Mouse (Mus musculus) Muller cell, postnatal 12 days (primary cell): Measurements from ENCODE around the gene Emb.
"Not testable (repeated sequence)": the region's sequence is repeated elsewhere in the genome, so short reads cannot be mapped to it uniquely, and the experiment has no call there.

Experiments
- DNase-seq: peaks from one replicate; pipeline ENCODE4 v3.0.0-alpha.2; 2015; ENCODE audit errors: inconsistent ontology term

Gene Emb

DNA sequence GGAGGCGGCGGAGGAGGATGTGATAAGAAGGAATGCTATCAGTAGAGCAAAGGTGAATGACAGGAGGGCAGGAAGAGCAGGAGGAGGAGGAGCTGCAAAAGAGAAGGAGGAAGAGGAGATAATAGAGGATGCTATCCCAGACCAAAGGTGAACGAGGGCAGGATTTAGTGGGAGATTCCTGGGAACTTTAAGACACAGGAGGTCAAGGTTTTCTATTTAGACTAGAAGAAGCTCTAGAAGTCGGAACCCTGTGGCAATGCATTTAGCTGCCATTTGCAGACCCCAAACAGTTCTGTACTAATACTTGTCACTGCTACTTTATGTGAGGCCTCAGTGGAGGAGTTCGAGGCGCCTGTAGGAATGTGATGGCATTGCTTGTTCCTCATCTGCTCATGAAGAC lies at the start of gene Emb:
TSS of gene Emb (plus strand) at position 301 of the 400 bp plus-strand sequence.
- DNase-seq = no peak

DNA sequence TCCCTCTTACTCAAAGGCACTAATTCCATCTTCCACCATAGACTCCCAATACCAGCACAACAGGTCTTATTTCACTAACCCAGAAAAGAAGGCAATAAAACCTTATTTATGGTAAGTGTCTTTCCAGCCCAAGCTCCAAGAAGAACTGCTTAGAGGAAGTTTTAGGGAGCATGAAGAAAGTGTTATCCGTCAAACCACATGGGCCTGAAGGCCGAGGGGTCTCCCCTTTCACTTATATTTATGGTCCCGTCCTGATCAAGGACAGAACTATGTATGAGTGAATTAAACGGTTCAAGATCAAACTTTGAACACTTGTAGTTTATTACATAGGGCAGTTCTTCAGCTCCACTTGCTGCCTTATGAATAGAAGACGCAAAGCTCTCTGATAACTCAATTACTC lies 44.4 kb upstream of the Emb start:
- DNase-seq = no peak

DNA sequence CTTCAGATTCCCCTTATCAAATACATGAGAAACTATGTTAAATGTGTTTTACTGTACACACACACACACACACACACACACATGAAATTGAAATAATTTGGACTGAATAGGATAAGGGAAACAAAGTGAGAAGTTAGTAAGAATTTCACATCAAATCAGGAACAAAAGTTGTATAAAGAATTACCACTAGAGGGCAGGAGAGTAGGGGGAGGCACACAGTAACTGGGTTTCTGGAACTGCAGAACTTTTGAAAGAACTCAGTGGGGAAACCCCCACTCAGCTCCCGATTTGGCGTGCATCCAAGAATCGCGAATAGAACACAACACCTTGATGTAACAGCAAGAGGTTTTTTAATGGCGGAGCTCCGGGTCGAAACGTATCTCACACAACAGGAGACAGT lies 43.3 kb upstream of the Emb start:
- DNase-seq = no peak

DNA sequence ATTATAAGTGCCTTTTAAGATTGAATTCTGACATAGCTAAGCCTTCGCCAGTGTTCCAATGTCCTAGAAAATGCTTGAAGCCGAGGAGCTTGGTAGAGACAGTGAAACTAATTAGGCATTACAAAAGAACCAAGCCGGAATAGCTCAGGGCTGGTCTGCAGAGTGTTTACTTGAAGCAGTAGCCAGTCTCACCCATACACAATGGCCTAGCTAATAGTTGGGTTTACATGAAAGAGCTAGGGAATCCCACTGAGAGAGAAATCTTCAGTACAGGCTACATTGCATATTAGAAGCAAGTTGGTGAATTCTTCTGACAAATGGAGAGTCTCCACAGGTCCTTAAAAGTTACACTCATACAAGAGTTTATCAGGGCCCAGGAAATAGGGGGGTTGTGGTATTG lies 27.4 kb upstream of the Emb start:
- DNase-seq = not testable (repeated sequence)

DNA sequence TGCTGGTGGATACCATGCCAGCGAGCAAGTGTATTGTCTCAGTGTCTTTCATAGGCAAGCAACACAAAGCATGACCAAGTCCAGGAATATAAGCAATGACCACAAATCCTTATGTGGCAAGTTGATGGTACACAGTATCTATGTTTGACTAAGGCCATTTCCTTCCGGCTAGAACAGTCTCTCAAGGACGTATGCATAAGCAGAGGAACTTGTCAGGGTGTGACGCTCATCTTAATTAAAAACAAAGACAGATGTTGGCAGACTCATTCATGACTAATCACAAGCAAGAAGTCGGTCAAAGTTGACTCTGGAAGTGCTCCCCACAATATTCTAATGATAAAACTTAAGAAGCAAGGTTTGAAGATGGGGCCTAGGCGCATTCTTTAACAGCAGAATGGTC lies 25.0 kb upstream of the Emb start:
- no peak for DNase-seq

DNA sequence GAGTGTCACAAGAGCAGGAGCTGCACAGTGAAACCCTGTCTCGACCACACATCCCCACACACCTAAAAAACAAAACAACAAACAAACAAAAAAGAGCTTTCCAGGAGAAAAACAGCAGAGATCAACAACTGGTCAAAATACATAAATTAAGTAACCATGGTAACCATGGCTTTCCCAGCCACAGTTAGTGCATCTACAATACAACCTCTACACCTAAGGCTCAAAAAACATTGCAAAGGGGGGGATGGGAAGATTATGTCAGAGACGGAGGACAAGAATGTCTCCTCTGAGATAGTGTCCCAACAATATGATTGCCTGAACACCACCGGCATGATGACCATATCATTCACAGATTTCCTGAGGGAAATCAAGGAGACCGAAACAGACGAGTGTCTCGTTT lies 23.0 kb upstream of the Emb start:
- no peak for DNase-seq

DNA sequence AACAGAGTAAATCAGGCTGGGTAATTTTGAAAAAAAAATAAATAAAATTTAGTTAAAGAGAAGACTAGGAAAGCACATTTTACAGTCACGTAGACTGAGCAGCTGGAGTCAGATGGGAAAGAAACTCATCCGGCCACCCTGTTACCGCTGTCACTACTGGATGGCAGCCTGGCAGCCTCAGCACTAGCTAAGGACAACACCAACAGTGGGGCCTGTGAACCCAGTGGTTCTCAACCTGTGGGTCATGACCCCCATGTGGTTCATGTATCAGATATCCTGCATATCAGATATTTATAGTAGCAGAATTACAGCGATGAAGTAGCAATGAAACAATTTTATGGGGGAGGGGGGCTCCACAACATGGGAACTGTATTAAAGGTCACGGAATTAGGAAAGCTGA lies 16.2 kb upstream of the Emb start:
- no peak for DNase-seq

DNA sequence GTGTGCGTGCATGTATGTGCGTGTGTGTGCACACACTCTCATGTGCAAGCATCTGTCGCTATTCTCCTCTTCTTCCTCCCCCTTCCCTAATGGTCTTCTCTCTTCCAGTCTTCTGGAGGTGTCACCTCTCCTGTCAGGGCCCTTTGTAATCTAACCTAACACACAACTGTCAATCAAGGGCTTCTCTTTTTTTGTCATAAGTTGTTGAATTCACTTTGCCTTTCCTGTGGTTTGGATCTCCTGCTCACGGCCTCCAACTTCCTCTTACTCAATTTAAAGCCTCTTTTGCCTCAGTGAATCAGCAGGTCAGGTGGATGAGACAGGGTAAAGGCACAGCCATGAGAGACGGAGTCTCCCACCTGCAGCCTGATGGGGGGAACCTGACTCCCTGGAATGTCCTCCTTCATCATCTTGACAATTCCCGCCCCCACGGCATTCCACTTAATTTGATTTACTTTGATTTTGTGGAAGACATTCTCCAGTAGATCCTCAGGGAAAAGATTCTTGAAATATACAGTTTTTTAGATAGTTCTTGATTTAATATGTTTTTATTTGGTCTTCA lies 14.8 kb upstream of the Emb start:
- no peak for DNase-seq

DNA sequence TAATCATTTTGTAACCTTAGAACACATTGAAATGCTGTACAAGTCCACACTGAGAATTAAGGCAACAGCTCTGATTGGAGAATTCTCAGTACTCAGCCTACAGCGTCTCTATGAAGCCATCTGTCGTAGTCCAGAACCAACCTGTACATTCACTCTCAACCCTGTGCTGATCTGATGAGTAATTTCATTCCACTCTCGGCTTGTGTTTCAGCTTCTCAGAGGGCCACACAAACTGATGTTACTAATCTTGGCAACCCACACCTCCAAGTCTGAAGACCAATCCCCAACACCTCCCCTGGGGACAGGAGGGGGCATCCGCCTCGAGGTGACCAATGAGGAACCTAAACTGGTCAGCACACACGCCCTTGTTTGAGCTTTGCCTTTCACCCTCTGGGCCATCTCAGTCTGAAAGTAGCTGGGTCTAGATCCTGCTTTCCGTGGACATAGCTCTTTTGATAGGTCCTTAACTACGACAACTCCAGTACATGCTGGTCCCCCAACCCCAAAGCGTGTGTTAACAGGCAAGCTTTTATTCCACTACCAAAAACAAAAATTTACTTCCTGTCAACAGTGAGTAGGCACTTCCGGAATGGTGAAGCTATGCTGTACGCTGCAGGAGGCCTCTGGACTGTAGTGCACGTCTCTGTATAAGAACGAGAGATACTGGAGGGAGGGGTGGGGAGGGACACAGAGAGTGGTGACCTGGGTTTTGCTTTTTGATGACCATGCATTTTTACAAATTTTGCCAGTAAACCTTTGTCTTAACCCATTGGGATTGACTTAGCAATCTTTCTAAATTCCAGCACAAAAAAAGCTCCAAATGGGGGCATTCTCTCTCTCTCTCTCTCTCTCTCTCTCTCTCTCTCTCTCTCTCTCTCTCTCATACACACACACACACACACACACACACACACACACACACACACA lies 12.5 kb upstream of the Emb start:
- no peak for DNase-seq

DNA sequence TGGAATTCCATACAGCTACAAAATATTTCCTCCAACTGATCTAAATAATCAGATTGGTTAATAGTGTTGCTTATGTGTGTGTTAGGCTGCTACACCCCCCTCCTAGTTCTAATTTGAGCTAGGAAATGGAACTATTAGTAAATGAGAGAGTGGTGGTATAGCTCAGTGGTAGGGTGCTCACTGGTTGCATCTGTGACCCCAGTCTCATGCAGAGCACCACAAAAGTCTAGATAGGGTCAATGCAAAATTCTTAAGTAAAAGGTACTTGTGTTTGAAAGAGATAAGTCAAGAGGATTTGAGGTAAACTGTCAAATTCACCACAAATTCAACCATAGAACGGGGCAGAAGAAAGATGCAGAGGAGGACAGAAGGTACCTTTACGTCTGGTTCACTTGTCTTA lies 10.7 kb upstream of the Emb start:
- no peak for DNase-seq

DNA sequence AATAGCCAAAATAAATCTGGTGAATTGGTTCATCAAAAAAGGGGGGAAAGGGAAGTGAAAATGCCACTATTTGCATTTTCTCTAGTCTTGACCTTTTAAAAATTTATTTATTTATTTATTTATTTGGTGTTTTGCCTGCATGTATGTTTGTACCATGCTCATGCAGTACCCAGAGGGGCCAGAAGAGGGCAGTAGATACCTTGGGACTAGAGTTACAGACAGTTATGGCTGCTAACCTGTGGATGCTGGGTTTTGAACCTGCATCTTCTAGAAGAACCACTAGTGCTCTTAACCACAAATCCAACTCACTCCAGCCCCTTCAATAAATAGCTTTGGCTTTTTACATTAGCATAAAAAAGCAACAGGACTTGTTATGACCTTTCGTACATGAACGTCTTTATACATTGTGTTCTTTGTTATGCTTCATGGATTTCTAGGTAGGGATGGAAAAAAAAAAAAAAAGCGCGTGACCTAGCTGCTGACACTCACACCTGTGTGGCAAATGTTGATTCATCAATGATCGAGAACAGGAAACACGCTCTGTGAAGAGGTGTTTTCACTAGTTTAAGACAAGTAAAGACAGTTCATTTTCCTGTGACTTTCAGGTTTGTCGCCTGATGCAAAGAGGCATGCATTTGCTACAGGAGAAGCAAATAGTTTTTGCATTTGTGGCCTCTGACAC lies 9.8 kb upstream of the Emb start:
- peak; percentile 40 for DNase-seq

DNA sequence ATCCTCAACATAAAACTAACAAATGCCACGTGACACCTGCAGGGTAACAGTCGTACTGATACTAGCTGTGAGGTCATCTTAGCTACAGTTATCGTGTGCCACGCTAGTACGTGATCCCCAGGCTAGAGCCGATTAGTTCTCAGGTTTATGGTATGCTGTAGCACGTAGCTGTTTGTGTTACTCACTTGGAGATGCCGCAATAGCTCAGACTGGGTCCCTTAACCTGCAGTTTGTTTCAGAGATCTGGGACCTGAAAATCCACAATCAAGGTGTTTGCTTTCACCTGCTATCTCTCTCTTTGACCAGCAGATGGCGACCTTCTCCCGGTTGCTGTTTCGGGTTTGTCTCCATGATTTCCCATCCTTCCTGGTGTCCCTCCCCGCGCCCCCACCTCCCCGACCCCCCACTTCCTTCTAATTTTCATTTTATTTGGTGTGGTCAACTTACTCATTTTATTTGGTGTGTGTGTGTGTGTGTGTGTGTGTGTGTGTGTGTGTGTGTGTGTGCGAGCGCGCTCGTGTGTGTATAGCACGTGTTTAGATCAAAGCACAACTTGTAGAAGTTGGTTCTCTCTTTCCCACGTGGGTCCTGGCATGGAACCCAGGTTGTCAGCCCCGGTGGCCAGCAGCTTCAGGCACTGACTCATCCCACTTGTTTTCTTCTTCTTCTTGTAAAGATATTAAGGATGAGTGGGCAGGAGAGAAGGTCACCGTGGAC lies 5.4 kb upstream of the Emb start:
- DNase-seq = peak; percentile 55

DNA sequence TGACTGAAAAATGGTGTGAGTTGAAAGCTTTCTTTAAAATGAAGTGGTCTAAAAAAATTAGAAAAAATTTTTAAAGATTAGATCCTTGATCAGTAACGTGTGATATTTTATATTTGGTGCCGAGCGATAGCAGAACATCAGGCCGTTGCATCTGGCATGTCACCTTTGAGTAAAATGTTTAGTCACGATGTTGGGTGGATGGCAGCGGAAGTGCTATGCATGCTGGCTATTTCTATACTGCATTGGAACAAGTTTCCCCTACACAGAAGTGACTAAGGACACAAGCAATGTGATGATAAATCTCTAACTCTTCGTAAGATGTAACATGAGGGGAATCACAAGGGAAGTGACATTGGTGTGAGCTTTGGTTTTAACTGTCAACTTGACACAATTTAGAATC lies 3.7 kb upstream of the Emb start:
- DNase-seq = no peak

DNA sequence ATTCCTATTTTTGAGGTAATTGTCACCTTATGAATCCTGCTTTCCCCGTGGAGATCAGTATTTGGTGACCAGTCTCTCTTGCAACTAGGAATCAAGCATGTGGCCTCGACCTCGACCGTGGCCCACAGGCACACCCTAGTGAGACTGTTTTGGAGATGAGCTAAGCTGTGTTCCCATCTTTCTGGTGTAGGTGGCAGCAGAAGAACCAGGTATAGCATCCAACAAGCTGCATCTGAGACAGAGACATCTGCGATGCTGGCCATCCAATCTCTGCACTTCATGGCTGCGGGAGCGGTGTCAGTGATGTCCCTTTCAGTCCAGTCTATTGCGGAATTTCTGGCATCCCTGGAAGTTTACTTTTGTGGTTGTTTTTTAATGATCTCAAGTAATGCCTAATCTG lies 2.3 kb upstream of the Emb start:
- no peak for DNase-seq

DNA sequence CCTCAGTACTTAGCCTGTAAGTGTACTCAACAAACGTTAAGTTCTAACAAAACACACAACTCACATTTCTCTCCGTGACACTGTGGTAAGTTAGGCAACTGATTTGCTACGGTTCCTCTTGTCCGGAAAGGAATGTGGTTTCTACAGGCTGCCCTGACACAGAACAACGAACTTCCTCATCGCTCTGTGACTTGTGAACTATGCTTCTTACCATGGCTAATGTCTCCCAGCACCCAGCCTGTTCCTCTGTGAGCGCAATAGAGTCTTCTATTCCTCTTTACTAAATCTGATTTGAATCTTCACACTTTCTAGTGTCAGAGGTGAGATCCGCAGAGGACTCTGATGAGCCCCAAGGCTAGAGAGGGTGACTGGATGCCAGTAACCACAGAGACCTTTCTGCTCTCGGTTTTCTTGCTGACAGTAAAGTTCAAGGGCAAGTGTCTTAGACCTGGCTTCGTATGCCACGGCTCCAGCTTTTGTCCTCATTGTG lies 3.1 kb downstream of the Emb start:
- no peak for DNase-seq

DNA sequence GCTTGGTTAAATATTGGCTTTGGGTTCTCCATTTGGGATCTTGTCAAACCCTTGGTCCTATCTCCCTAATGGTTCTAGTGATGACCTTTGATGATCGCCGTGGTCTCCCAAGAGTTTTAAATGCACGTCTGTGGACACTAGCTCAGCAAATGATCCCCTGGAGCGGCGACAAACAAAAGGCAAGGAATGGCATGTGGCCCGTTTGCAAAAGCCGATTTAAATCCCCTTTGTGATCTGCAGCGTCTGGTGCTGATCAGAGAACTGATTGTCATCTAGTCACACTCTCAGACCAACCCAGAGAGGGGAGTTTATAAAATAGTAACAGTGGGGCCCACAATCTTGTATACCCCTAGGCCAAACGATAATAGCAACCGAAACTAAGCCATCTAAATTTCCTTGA lies 7.1 kb downstream of the Emb start:
- DNase-seq = no peak

DNA sequence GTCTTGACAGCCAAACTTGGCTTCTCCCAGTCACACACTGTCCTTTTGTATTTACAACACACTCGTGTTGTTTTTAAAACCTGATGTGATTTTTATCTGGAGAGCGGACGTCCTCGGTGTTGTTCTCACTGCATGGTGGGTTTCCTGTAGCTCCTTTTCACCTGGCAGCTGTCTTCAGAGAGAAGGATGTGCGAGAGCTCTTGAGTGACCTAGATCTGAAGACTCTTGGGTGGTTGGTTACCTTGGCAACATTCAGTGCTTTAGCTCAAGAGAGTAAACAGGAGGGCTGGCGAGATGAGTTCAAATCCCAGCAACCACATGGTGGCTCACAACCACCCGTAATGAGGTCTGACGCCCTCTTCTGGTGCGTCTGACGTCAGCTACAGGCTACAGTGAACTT lies 7.8 kb downstream of the Emb start:
- DNase-seq = no peak

DNA sequence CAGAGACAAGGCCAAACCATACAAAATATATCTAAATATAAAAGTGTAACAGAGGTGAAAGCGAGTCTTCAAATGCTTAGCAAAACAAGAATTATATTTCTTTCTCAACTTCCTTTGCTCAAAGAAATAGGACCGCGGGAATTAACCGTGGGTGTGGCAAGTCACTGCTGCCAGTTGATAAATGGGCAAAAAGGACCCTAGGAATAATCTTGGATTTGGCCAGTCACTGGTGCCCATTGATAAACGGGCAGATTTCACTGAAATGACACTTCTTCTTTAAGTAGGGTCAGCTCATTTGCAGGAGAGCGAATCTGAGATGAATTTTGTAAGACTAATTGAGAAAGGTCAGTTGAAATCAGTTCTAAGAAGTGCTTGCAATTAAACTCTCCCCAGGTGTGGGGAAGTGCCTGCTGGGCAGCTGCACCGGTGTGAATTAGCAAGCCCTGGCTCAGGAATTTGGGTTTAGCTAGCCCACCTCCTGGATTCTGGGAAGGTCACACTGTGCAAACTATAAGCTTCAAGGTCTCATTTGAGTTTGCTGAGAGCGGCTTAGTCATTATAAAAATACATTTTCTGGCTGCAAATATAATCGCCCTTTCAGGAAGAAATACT lies 8.5 kb downstream of the Emb start:
- no peak for DNase-seq

DNA sequence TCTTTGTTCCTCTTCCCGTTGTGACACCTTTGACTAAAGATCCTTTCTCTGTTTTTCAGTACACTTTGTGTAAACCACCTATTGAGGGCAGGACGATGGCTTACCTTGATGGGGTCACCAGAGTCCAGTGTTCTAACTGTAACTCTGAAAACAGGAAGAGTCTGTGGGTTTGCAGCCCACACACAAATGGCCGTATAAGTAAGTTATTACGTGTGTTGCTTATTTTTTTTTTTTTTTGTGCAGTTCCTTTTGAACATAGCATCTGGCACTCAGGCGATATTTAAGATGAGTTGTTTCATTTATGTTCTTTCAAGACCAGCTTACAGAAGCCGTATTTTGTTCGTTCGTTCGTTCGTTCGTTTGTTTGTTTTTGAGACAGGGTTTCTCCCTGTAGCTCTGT lies 9.3 kb downstream of the Emb start:
- no peak for DNase-seq

DNA sequence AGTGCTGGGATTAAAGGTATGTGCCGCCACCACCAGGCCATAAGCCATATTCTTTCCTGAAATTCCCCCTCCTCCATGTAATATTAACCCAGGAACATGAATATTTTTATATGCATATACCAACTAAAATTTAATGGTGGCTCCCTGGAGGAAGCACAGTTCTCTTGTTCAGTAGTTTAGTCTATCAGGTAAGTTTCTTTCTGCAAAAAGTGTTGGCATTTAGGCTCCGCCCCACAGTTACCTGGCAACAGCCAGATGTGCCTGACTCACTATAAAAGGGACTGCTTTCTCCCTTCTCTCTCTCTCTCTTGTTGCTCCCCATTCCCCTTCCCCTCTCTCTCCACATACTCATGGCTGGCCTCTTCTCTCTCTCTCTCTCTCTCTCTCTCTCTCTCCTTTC lies 9.8 kb downstream of the Emb start:
- DNase-seq = no peak

DNA sequence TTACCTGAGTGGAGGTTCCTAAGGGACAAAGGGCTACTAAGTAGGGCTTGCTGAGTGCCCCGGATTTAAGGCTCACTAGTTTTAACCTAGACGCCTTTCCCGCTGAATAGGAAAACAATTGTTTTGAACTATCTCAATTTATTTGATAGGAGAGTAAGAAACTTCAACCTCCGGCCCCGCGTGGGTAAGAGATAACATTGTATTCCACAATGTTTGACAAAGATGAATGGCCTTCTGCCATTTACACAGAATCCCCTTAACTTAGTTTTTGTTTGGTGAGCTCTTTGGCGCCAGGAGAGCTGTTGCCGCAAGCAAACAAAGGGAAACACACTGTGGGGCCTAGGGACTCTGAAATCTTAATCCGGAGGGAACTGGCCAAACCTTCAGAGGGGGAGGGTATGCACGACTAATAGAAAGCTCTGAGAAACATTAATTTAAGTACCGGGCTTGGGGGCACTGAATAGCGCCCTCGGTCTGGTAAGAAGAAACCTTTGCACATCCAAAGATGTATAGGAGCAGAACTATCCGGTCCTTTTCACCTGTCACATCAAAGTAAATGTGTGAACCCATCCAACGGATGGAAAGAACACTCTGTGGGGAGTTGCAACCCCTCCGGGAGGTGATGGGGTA lies 11.7 kb downstream of the Emb start:
- no peak for DNase-seq
